9 mouse cellular contexts compared by ENCODE assay signal in genomic region chr5:64044790-64045189, GRCm38 (mm10). TPM values are rescaled to one million over a fixed set of nuclear protein-coding genes. Genes with fewer than 3 reads are reported as not detected.
DNase-seq lines count a peak whose midpoint lies in the region; ATAC-seq and TF ChIP-seq lines count a peak whose summit lies in the region.
"Had no signal": no experiment of that assay in that cellular context is flagged by ENCODE, and none has a peak within 500 bp of the region (broad histone marks: within the 10 kb centered on the region; RNA-seq: fewer than 3 reads in every experiment).

No protein-coding gene starts in this region.

- ATAC-seq in lung, postnatal 0 days, result no peak
- peak; percentile 45 for ATAC-seq in activated CD4-positive, CD25-positive, alpha-beta regulatory T cell, adult 4 months

- H3K4me2 ChIP-seq in lung, postnatal 0 days (replicated peaks; ENCODE audit: low read depth, low read length), result no peak overlapping the region

- H3K9me3 ChIP-seq in lung, postnatal 0 days (ENCODE audit: low read length), result no peaks in the 10 kb centered on the region

- H3K9ac ChIP-seq in lung, postnatal 0 days (replicated peaks; ENCODE audit: low read depth), result no peak overlapping the region

- H3K4me3 ChIP-seq in lung, postnatal 0 days (ENCODE audit: low read depth, low read length), result no peak overlapping the region

- peaks cover 7% of the 10 kb centered on the region; the same call in 1 of the 2 replicates for H3K4me1 ChIP-seq in lung, postnatal 0 days (ENCODE audit: insufficient read depth, low read depth, low read length)

- peak; percentile 9 for DNase-seq in lung, postnatal 36 days
- DNase-seq in lung, postnatal 0 days (ENCODE audit: low spot score), result no peak
- DNase-seq in induced T-regulatory cell, adult 2 months (ENCODE audit: low read depth), result peak; percentile 75
- DNase-seq in right cerebral cortex, postnatal 36 days (ENCODE audit: low spot score in 2 of 2), result peak; percentile 46 to 61
- DNase-seq in urinary bladder, postnatal 14 days (ENCODE audit: low spot score), result no peak
- no peak for DNase-seq in MN1 (ENCODE audit: low spot score)
- no peak for DNase-seq in embryo, embryonic 10.5 days (ENCODE audit: low spot score)

- 75% methylated on average over 18 of the region's 18 CpGs for WGBS in lung, postnatal 0 days

- no peak overlapping the region for H3K27ac ChIP-seq in lung, postnatal 0 days (ENCODE audit: low read length)

- TF ChIP-seq EP300 in lung, postnatal 0 days (IDR thresholded peaks at IDR 0.05), result no peak

- no peaks in the 10 kb centered on the region for H3K27me3 ChIP-seq in lung, postnatal 0 days (replicated peaks; ENCODE audit: insufficient read depth, low read length)
- H3K27me3 ChIP-seq: Patski had no signal

- no peaks in the 10 kb centered on the region for H3K36me3 ChIP-seq in lung, postnatal 0 days (ENCODE audit: insufficient read depth, low read length)

- no peak for TF ChIP-seq CTCF in lung, postnatal 0 days (IDR thresholded peaks at IDR 0.05)

RNA-seq across cellular contexts. Expression of gene Pgm2, which starts 48.0 kb away (rescaled TPM):
- polyA plus RNA-seq in lung, postnatal 0 days (2015; fragmentation: Nextera tagmentation; extraction: Ambion mirVana), result 27.0 and 28.3 TPM in 2 replicates
- polyA plus RNA-seq in activated CD4-positive, CD25-positive, alpha-beta regulatory T cell, adult 4 months (2017; shearing (Covaris generic)), result 10 to 100 TPM; 31.3 to 32.2 TPM

Comparison
In these comparisons a context has a peak if more than half of its experiments do, and no peak if none do; other contexts are left out.
1. DNase-seq: peak in lung, postnatal 36 days (single experiment), induced T-regulatory cell, adult 2 months (single experiment) and right cerebral cortex, postnatal 36 days (2 of 2); none in lung, postnatal 0 days (single experiment), urinary bladder, postnatal 14 days (single experiment), MN1 (single experiment) and embryo, embryonic 10.5 days (single experiment).